Mouse (Mus musculus) MEL (cell line): ENCODE results near the gene Eef2kmt. TPM values are rescaled to one million over a fixed set of nuclear protein-coding genes. Genes with fewer than 3 reads are reported as not detected.

Experiments
- DNase-seq: peaks from one replicate; pipeline ENCODE4 v3.0.0; 2011; ENCODE audit warnings: low read depth, low spot score
- H3K27ac ChIP-seq: 2 replicates; pipeline ENCODE4 v1.5.1; 2012; ENCODE audit warnings: low read depth, mild to moderate bottlenecking, control low read depth, low read length, moderate library complexity; ENCODE audit not compliant: control insufficient read depth
- H3K27me3 ChIP-seq, 2 experiments: fragments of 150-350 bp in 1 of 2; sonication (generic) in 1 of 2; 2 replicates each; pipeline ENCODE4 v1.6.1; 2012; ENCODE audit warnings: low read length in 2 of 2, mild to moderate bottlenecking in 2 of 2, improper control_type of control experiment in 1 of 2, moderate library complexity in 1 of 2; ENCODE audit not compliant: insufficient read depth in 2 of 2, control insufficient read depth in 1 of 2
- H3K36me3 ChIP-seq, 2 experiments: 2 replicates each; pipeline ENCODE4 v1.6.1; 2012 to 2014; ENCODE audit warnings: low read length in 2 of 2, improper control_type of control experiment in 1 of 2, inconsistent platforms in 1 of 2, mild to moderate bottlenecking in 1 of 2; ENCODE audit not compliant: insufficient read depth in 2 of 2, control insufficient read depth in 1 of 2
- H3K4me1 ChIP-seq, 2 experiments: fragments of 150-350 bp in 1 of 2; sonication (generic) in 1 of 2; 2 replicates each; pipeline ENCODE4 v1.6.1; 2012; ENCODE audit warnings: low read length in 2 of 2, improper control_type of control experiment in 1 of 2, mild to moderate bottlenecking in 1 of 2; ENCODE audit not compliant: insufficient read depth in 2 of 2, control insufficient read depth in 1 of 2
- H3K4me3 ChIP-seq, 2 experiments: fragments of 150-350 bp in 1 of 2; sonication (generic) in 1 of 2; 2 replicates each; pipeline ENCODE4 v1.5.1; 2012; ENCODE audit warnings: low read depth in 2 of 2, low read length in 2 of 2, mild to moderate bottlenecking in 2 of 2, moderate library complexity in 2 of 2, control low read depth in 1 of 2, improper control_type of control experiment in 1 of 2; ENCODE audit not compliant: control insufficient read depth in 1 of 2, insufficient read depth in 1 of 2
- H3K79me2 ChIP-seq: 2 replicates; pipeline ENCODE4 v1.6.1; 2012; ENCODE audit warnings: mild to moderate bottlenecking, low read length, moderate library complexity; ENCODE audit not compliant: control insufficient read depth, poor library complexity, insufficient read depth
- H3K9ac ChIP-seq: 2 replicates; pipeline ENCODE4 v1.6.1; 2012; ENCODE audit warnings: low read depth, mild to moderate bottlenecking, control low read depth, low read length, moderate library complexity; ENCODE audit not compliant: control insufficient read depth, poor library complexity, severe bottlenecking
- H3K9me3 ChIP-seq: fragments of 150-350 bp; sonication (generic); replicated peaks from 2 replicates; pipeline ENCODE4 v1.6.1; 2012; ENCODE audit warnings: mild to moderate bottlenecking, low read length, improper control_type of control experiment, moderate library complexity; ENCODE audit not compliant: insufficient read depth
- BHLHE40 ChIP-seq: IDR thresholded peaks from 2 replicates; pipeline ENCODE4 v1.6.1; 2012; ENCODE audit warnings: low read depth, mild to moderate bottlenecking, inconsistent platforms, low read length, improper control_type of control experiment, borderline replicate concordance
- CHD2 ChIP-seq: IDR thresholded peaks from 2 replicates; pipeline ENCODE4 v1.6.1; 2011; ENCODE audit warnings: low read length, improper control_type of control experiment
- CTCF ChIP-seq, 3 experiments: IDR thresholded peaks in 2 of 3; conservative IDR thresholded peaks in 1 of 3; 2 replicates each; pipeline ENCODE4 v1.5.1; 2011 to 2012; ENCODE audit warnings: low read length in 3 of 3, low read depth in 2 of 3, mild to moderate bottlenecking in 2 of 3, improper control_type of control experiment in 1 of 3, inconsistent platforms in 1 of 3, mixed read lengths in 1 of 3, moderate library complexity in 1 of 3; ENCODE audit not compliant: control insufficient read depth in 1 of 3, insufficient read depth in 1 of 3, poor library complexity in 1 of 3, severe bottlenecking in 1 of 3
- ELF1 ChIP-seq: IDR thresholded peaks from 2 replicates; pipeline ENCODE4 v1.6.1; 2014; ENCODE audit warnings: low read depth, mild to moderate bottlenecking, inconsistent platforms, low read length, improper control_type of control experiment, moderate library complexity
- ETS1 ChIP-seq: IDR thresholded peaks from 2 replicates; pipeline ENCODE4 v1.6.1; 2012; ENCODE audit warnings: low read depth, mild to moderate bottlenecking, inconsistent platforms, low read length, improper control_type of control experiment, moderate library complexity
- GATA1 ChIP-seq: IDR thresholded peaks from 2 replicates; pipeline ENCODE4 v1.6.1; 2011; ENCODE audit warnings: low read depth, low read length, improper control_type of control experiment
- HCFC1 ChIP-seq: IDR thresholded peaks from 2 replicates; pipeline ENCODE4 v1.6.1; 2012; ENCODE audit warnings: low read depth, mild to moderate bottlenecking, inconsistent platforms, low read length, improper control_type of control experiment, moderate library complexity
- KAT2A ChIP-seq: conservative IDR thresholded peaks from 2 replicates; pipeline ENCODE4 v1.6.1; 2012; ENCODE audit warnings: low read depth, low read length, improper control_type of control experiment, inconsistent platforms
- MAX ChIP-seq: IDR thresholded peaks from 2 replicates; pipeline ENCODE4 v1.6.1; 2011; ENCODE audit warnings: low read length, improper control_type of control experiment
- MAZ ChIP-seq: IDR thresholded peaks from 2 replicates; pipeline ENCODE4 v1.6.1; 2012; ENCODE audit warnings: low read depth, mild to moderate bottlenecking, inconsistent platforms, low read length, improper control_type of control experiment
- MEF2A ChIP-seq: IDR thresholded peaks from 2 replicates; pipeline ENCODE4 v1.6.1; 2014; ENCODE audit warnings: low read depth, mild to moderate bottlenecking, inconsistent platforms, low read length, improper control_type of control experiment; ENCODE audit not compliant: poor library complexity, insufficient replicate concordance, severe bottlenecking; ENCODE audit errors: extremely low read depth
- MYB ChIP-seq: IDR thresholded peaks from 2 replicates; pipeline ENCODE4 v1.6.1; 2011; ENCODE audit warnings: mild to moderate bottlenecking, low read depth, low read length, improper control_type of control experiment
- MYC ChIP-seq: IDR thresholded peaks from 2 replicates; pipeline ENCODE4 v1.6.1; 2011; ENCODE audit warnings: low read depth, mild to moderate bottlenecking, low read length, improper control_type of control experiment, moderate library complexity
- POLR2A ChIP-seq, 2 experiments: IDR thresholded peaks; 2 replicates each; pipeline ENCODE4 v1.6.1; 2011 to 2012; ENCODE audit warnings: low read length in 2 of 2, mild to moderate bottlenecking in 2 of 2, control low read depth in 1 of 2, improper control_type of control experiment in 1 of 2, low read depth in 1 of 2, moderate library complexity in 1 of 2; ENCODE audit not compliant: control insufficient read depth in 1 of 2, insufficient read depth in 1 of 2, poor library complexity in 1 of 2
- POLR2AphosphoS2 ChIP-seq: IDR thresholded peaks from 2 replicates; pipeline ENCODE4 v1.6.1; 2011; ENCODE audit warnings: low read length, improper control_type of control experiment
- POLR2AphosphoS5 ChIP-seq: IDR thresholded peaks from 2 replicates; pipeline ENCODE4 v1.6.1; 2012; ENCODE audit warnings: low read depth, borderline replicate concordance, mild to moderate bottlenecking, inconsistent platforms, low read length, moderate library complexity, mixed read lengths
- RAD21 ChIP-seq: IDR thresholded peaks from 2 replicates; pipeline ENCODE4 v1.6.1; 2011; ENCODE audit warnings: mild to moderate bottlenecking, low read depth, low read length, improper control_type of control experiment
- SIN3A ChIP-seq: IDR thresholded peaks from 2 replicates; pipeline ENCODE4 v1.6.1; 2012; ENCODE audit warnings: low read length, improper control_type of control experiment, inconsistent platforms
- SMC3 ChIP-seq: IDR thresholded peaks from 2 replicates; pipeline ENCODE4 v1.6.1; 2011; ENCODE audit warnings: low read depth, low read length, improper control_type of control experiment
- UBTF ChIP-seq: IDR thresholded peaks from 2 replicates; pipeline ENCODE4 v1.6.1; 2012; ENCODE audit warnings: low read depth, mild to moderate bottlenecking, inconsistent platforms, low read length, improper control_type of control experiment, moderate library complexity, borderline replicate concordance; ENCODE audit not compliant: insufficient read depth
- USF1 ChIP-seq: IDR thresholded peaks from 2 replicates; pipeline ENCODE4 v1.6.1; 2014; ENCODE audit warnings: low read depth, mild to moderate bottlenecking, inconsistent platforms, low read length, improper control_type of control experiment, moderate library complexity
- ZNF384 ChIP-seq: IDR thresholded peaks from 2 replicates; pipeline ENCODE4 v1.6.1; 2012; ENCODE audit warnings: low read depth, mild to moderate bottlenecking, inconsistent platforms, low read length, improper control_type of control experiment
- polyA plus RNA-seq, 2 experiments: library from polyadenylated mRNA; stranded (reverse) in 1 of 2; unstranded in 1 of 2; fragments of >175 nt in 1 of 2; fragments of >200 nt in 1 of 2; gene quantifications; 2 replicates each; pipeline versions ENCODE4 v1.2.1 to v1.2.4; 2012; ENCODE audit warnings: low replicate concordance in 2 of 2, low read depth in 1 of 2; ENCODE audit not compliant: insufficient read length in 2 of 2, insufficient read depth in 1 of 2, missing spikeins in 1 of 2
- total RNA-seq: library from RNA; depleted of rRNA; stranded (reverse); fragments of 300-350 nt; gene quantifications from 2 replicates; pipeline ENCODE4 v1.2.3, GENCODE M21; 2012; rRNA removed

The Eef2kmt gene
- total and polyA plus RNA-seq, 3 experiments, result 21.4 to 48.6 TPM; not detected in 1

DNA sequence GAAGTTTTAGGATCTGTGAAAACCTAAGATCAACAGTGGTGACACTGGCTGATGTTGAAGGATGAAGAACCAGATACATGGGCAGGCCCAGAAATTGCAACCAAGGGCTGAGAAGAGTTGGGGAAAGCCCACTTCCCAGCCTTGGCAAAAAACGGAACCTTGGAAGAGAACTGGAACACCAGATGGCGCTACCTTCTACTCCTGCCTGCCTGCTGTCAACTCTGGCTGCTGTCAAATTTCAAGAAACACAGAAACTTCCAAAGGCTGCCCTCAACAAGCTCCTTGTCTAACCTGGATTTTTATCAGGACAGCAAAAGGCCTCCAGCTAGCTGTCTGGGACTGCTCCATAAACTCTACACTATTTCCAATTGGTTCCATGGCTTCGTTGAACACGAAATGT lies 53.1 kb downstream of the Eef2kmt start (continued):
- TF ChIP-seq UBTF, result no peak
- no peak for TF ChIP-seq BHLHE40
- TF ChIP-seq MAZ, result no peak
- no peak for TF ChIP-seq MYC
- no peak for TF ChIP-seq ZNF384
- no peak for TF ChIP-seq KAT2A
- TF ChIP-seq RAD21, result peak; percentile 71
- TF ChIP-seq MEF2A, result no peak
- TF ChIP-seq ELF1, result no peak
- TF ChIP-seq CHD2, result no peak
- no peak for TF ChIP-seq GATA1
- no peak for TF ChIP-seq POLR2A (IDR thresholded peaks at IDR 0.05; ENCODE audit: control insufficient read depth in 1 of 2, insufficient read depth in 1 of 2, low read depth in 1 of 2, low read length in 2 of 2, poor library complexity in 1 of 2)
- TF ChIP-seq SIN3A, result peak; percentile 87; the same call in 1 of the 2 replicates
- TF ChIP-seq MYB, result no peak
- no peak for TF ChIP-seq POLR2AphosphoS2
- TF ChIP-seq POLR2AphosphoS5, result no peak
- no peak for TF ChIP-seq ETS1
- TF ChIP-seq USF1, result no peak
- no peak for TF ChIP-seq HCFC1
- no peak for TF ChIP-seq MAX

DNA sequence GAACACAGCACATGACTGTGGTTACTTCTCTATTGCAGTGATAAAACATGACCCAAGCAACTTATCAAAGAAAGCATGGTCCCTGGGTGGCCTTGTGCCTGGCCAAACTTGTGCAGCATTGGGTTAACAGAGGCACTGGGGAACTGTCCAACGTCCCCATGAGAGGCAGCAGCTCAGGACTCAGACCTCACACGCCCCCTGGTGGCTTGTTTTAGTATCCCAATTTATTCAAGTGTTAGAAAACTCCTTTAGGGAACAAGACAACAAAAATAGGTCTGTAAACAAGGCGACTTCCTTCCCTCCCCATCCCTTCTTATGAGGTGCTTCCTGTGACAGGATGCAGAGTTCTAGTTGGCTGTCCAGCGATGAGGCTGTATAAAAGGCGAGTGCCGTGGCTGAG lies 60.7 kb downstream of the Eef2kmt start:
- Histone ChIP-seq H3K27ac (no peak overlapping the region), H3K36me3 (no peaks in the 10 kb centered on the region), H3K4me3 (no peak overlapping the region), H3K9ac (no peak overlapping the region), H3K9me3 (no peaks in the 10 kb centered on the region)
- peak; percentile 80 for DNase-seq
- TF ChIP-seq RAD21 (peak; percentile 56), CTCF (IDR thresholded peaks at IDR 0.05 in 2 of 3, conservative IDR thresholded peaks at IDR 0.05 in 1 of 3; ENCODE audit: control insufficient read depth in 1 of 3, insufficient read depth in 1 of 3, low read depth in 2 of 3, low read length in 3 of 3, poor library complexity in 1 of 3, severe bottlenecking in 1 of 3) (peak; percentile 74 to 80 (median 79)), SMC3 (peak; percentile 55), ZNF384 (no peak), SIN3A (no peak)
- TF ChIP-seq, all 39 proteins: peak for 3
- Histone ChIP-seq H3K79me2 (no peaks in the 10 kb centered on the region), H3K27me3 (no peaks in the 10 kb centered on the region), H3K4me1 (no peaks in the 10 kb centered on the region)

Other genes starting within 250 kb of the Eef2kmt start
- not detected in 2 replicates for gene Smim22, start 248.7 kb downstream of the Eef2kmt start, total RNA-seq
- gene Smim22, start 248.7 kb downstream of the Eef2kmt start, polyA plus RNA-seq, result not detected
- 1.7 and 1.9 TPM in 2 replicates for gene Rogdi, start 242.4 kb downstream of the Eef2kmt start, total RNA-seq
- 10 to 100 TPM in 1 of 2 experiments, not detected in 1; 17.8 TPM for gene Rogdi, start 242.4 kb downstream of the Eef2kmt start, polyA plus RNA-seq
- gene Glyr1, start 206.1 kb downstream of the Eef2kmt start, total RNA-seq, result 63.6 and 68.7 TPM in 2 replicates
- 100 to 1,000 TPM in 1 of 2 experiments, 10 to 100 TPM in 1; 44.8 to 103 TPM for gene Glyr1, start 206.1 kb downstream of the Eef2kmt start, polyA plus RNA-seq
- 14.9 and 18.1 TPM in 2 replicates for gene Ubn1, start 205.9 kb downstream of the Eef2kmt start, total RNA-seq
- gene Ubn1, start 205.9 kb downstream of the Eef2kmt start, polyA plus RNA-seq, result 10 to 100 TPM; 24.9 to 34.5 TPM
- gene Ppl, start 123.6 kb downstream of the Eef2kmt start, total RNA-seq, result not detected in 2 replicates
- under 1 TPM in 1 of 2 experiments, not detected in 1; 0.01 TPM for gene Ppl, start 123.6 kb downstream of the Eef2kmt start, polyA plus RNA-seq
- not detected in 2 replicates for gene Sec14l5, start 108.9 kb downstream of the Eef2kmt start, total RNA-seq
- under 1 TPM in 1 of 2 experiments, not detected in 1; 0.03 TPM for gene Sec14l5, start 108.9 kb downstream of the Eef2kmt start, polyA plus RNA-seq
- gene Nagpa, start 52.0 kb downstream of the Eef2kmt start, total RNA-seq, result 34.0 and 34.5 TPM in 2 replicates
- 10 to 100 TPM in 1 of 2 experiments, not detected in 1; 60.5 TPM for gene Nagpa, start 52.0 kb downstream of the Eef2kmt start, polyA plus RNA-seq
- gene AU021092, start 33.7 kb downstream of the Eef2kmt start, total RNA-seq, result not detected in 2 replicates
- gene AU021092, start 33.7 kb downstream of the Eef2kmt start, polyA plus RNA-seq, result not detected
- gene Alg1, start 22.4 kb downstream of the Eef2kmt start, total RNA-seq, result 38.2 and 46.4 TPM in 2 replicates
- 10 to 100 TPM in 1 of 2 experiments, not detected in 1; 42.9 TPM for gene Alg1, start 22.4 kb downstream of the Eef2kmt start, polyA plus RNA-seq